Mouse (Mus musculus): Measurements from ENCODE around the gene Pih1d1.

Pih1d1 gene

GRCm38 (mm10) chr7:45193406-45193805 lies 39.3 kb downstream of the Pih1d1 start:
- DNase-seq (ENCODE audit: low spot score), result no peak

- DNase-seq (ENCODE audit: low spot score), result no peak
Observed at GRCm38 (mm10) chr7:45193871-45194785, 40.0 kb downstream of the Pih1d1 start.

- no peak for DNase-seq (ENCODE audit: low spot score)
Observed at GRCm38 (mm10) chr7:45195341-45196175, 41.5 kb downstream of the Pih1d1 start.

- DNase-seq (ENCODE audit: low spot score), result no peak
Observed at GRCm38 (mm10) chr7:45196176-45196535, 42.1 kb downstream of the Pih1d1 start.

- peak; percentile 57 for DNase-seq (ENCODE audit: low spot score)
Observed at GRCm38 (mm10) chr7:45196994-45197393, 42.9 kb downstream of the Pih1d1 start.

- peak; percentile 85 for DNase-seq (ENCODE audit: low spot score)
Observed at GRCm38 (mm10) chr7:45198435-45198834, 44.3 kb downstream of the Pih1d1 start.

- DNase-seq (ENCODE audit: low spot score), result no peak
Observed at GRCm38 (mm10) chr7:45198961-45199360, 44.9 kb downstream of the Pih1d1 start.

- DNase-seq (ENCODE audit: low spot score), result no peak
Observed at GRCm38 (mm10) chr7:45202654-45203053, 48.6 kb downstream of the Pih1d1 start.

- DNase-seq (ENCODE audit: low spot score), result no peak
Observed at GRCm38 (mm10) chr7:45204380-45205143, 50.5 kb downstream of the Pih1d1 start, which contains the start of gene Ccdc155. Gene Ccdc155 (minus strand): TSS chr7:45204892.

GRCm38 (mm10) chr7:45208260-45208659 lies 54.2 kb downstream of the Pih1d1 start:
- DNase-seq (ENCODE audit: low spot score), result no peak

Measured in MN1 (cell line).